Mouse (Mus musculus) intestine, embryonic 15.5 days (tissue): ENCODE data around the gene Exosc10. TPM values are rescaled to one million over a fixed set of nuclear protein-coding genes. Genes with fewer than 3 reads are reported as not detected.

Experiments
- ATAC-seq: fragments of 200-750 bp; cut with Nextera tagmentation; 2 replicates; pipeline ENCODE4 v1.8.0; 2017; ENCODE audit warnings: moderate TSS enrichment, moderate library complexity
- H3K27ac ChIP-seq: fragments of 300-500 bp; sonication (generic); 2 replicates; pipeline ENCODE4 v1.5.1; 2015; ENCODE audit warnings: mild to moderate bottlenecking, inconsistent platforms
- H3K27me3 ChIP-seq: fragments of 300-500 bp; sonication (generic); replicated peaks from 2 replicates; pipeline ENCODE4 v1.6.1; 2015; ENCODE audit warnings: inconsistent platforms
- H3K36me3 ChIP-seq: fragments of 300-500 bp; sonication (generic); 2 replicates; pipeline ENCODE4 v1.6.1; 2015; ENCODE audit warnings: inconsistent platforms
- H3K4me1 ChIP-seq: fragments of 300-500 bp; sonication (generic); replicated peaks from 2 replicates; pipeline ENCODE4 v1.6.1; 2015; ENCODE audit warnings: inconsistent platforms
- H3K4me2 ChIP-seq: fragments of 300-500 bp; sonication (generic); replicated peaks from 2 replicates; pipeline ENCODE4 v1.6.1; 2015; ENCODE audit warnings: mild to moderate bottlenecking, inconsistent platforms
- H3K4me3 ChIP-seq: fragments of 300-500 bp; sonication (generic); replicated peaks from 2 replicates; pipeline ENCODE4 v1.5.1; 2015; ENCODE audit warnings: inconsistent platforms
- H3K9ac ChIP-seq: fragments of 300-500 bp; sonication (generic); 2 replicates; pipeline ENCODE4 v1.6.1; 2015; ENCODE audit warnings: inconsistent platforms
- H3K9me3 ChIP-seq: fragments of 300-500 bp; sonication (generic); 2 replicates; pipeline ENCODE4 v1.6.1; 2016; ENCODE audit warnings: inconsistent platforms
- WGBS: fragments of 180-500 bp; shearing (Covaris S2); methylation state at CpG from one replicate; pipeline ENCODE4 v1.1.7; 2015; 5-methylcytosine and 5-hydroxymethylcytosine counted together
- polyA plus RNA-seq: library from polyadenylated mRNA; unstranded; fragments of >200 nt; fragmentation: Nextera tagmentation; extraction: Ambion mirVana; gene quantifications from 2 replicates; pipeline ENCODE4 v1.2.1, GENCODE M21; 2015

Gene Exosc10
- polyA plus RNA-seq, 1 experiment from 2014 or later = 73.4 TPM

- H3K9me3 ChIP-seq = no peaks in the 10 kb centered on the region
- no peak overlapping the region for H3K4me2 ChIP-seq
- 82% methylated on average over 1 of the region's 1 CpGs for WGBS
- H3K27me3 ChIP-seq = no peaks in the 10 kb centered on the region
- no peak overlapping the region for H3K27ac ChIP-seq
- H3K4me3 ChIP-seq = no peak overlapping the region
- H3K4me1 ChIP-seq = peaks cover 8% of the 10 kb centered on the region
- H3K9ac ChIP-seq = no peak overlapping the region
- H3K36me3 ChIP-seq = peaks cover 47% of the 10 kb centered on the region
- no peak for ATAC-seq
These were observed 62.5 kb downstream of the Exosc10 start for GRCm38 (mm10) chr4:148620718-148621117.

- no peaks in the 10 kb centered on the region for H3K9me3 ChIP-seq
- WGBS = 82% methylated on average over 4 of the region's 4 CpGs
- no peak overlapping the region for H3K27ac ChIP-seq
- no peak overlapping the region for H3K4me2 ChIP-seq
- H3K36me3 ChIP-seq = peaks cover 45% of the 10 kb centered on the region
- H3K4me3 ChIP-seq = no peak overlapping the region
- H3K4me1 ChIP-seq = peaks cover 8% of the 10 kb centered on the region
- no peaks in the 10 kb centered on the region for H3K27me3 ChIP-seq
- H3K9ac ChIP-seq = no peak overlapping the region
- ATAC-seq = no peak
These were observed 64.3 kb downstream of the Exosc10 start for GRCm38 (mm10) chr4:148622485-148622884.

GRCm38 (mm10) chr4:148623609-148624008 lies 65.4 kb downstream of the Exosc10 start:
- H3K4me2 ChIP-seq = peak overlapping the region; percentile 5; the same call in 1 of the 2 replicates
- no peak overlapping the region for H3K9ac ChIP-seq
- no peaks in the 10 kb centered on the region for H3K9me3 ChIP-seq
- H3K36me3 ChIP-seq = peaks cover 39% of the 10 kb centered on the region
- no peak overlapping the region for H3K4me3 ChIP-seq
- H3K27me3 ChIP-seq = no peaks in the 10 kb centered on the region
- no peak overlapping the region for H3K27ac ChIP-seq
- WGBS = 82% methylated on average over 4 of the region's 4 CpGs
- no peak for ATAC-seq
- H3K4me1 ChIP-seq = peaks cover 8% of the 10 kb centered on the region

GRCm38 (mm10) chr4:148625010-148625409 lies 66.8 kb downstream of the Exosc10 start:
- Histone ChIP-seq H3K9me3 (no peaks in the 10 kb centered on the region), H3K9ac (no peak overlapping the region; the same call in 1 of the 2 replicates), H3K27ac (no peak overlapping the region), H3K4me1 (peaks cover 8% of the 10 kb centered on the region), H3K4me2 (peak overlapping the region; percentile 59), H3K36me3 (peaks cover 25% of the 10 kb centered on the region), H3K27me3 (no peaks in the 10 kb centered on the region), H3K4me3 (no peak overlapping the region)
- whole genome bisulfite sequencing = 80% methylated on average over 10 of the region's 10 CpGs
- ATAC-seq = no peak

DNA sequence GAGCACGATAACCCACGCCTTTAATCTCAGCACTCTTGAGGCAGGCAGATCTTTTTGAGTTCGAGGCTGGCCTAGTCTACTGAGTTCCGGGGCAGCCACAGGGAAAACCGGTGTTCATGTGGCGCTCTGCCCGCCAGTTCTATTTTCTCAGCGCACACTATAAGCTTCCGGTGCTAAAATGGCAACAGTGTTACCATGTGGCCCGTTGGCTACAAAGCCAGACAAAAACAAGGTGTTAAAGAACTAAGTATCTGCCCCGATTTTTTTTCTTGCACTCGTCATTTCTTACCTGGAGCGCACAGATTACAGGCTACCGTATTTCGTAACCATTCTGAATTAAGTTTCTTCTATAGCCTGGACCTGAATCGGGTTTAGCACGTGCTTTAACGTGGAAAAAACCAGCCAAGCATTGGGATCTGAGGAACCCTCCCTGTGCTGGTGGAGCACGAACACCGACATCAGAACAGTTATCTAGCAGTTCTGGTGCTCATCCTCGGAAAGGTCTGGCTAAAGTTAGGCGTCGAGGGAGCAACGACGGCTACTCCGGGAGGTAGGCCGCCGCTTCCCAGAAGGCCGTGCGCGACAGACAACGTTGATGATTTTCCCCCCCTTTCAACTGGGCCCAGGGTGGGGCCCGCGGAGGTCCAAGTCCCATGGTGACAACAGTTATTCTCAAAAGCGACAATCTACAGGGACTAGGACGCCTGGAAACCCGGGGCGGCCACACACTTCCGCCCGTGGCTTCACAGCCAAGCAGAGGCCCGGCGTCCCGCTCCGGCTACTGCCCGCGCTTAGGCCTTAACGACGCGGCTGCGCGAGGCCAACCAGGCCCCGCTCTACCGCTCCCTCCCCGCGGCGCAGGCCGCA lies 67.8 kb downstream of the Exosc10 start:
- peaks cover 8% of the 10 kb centered on the region for H3K4me1 ChIP-seq
- no peaks in the 10 kb centered on the region for H3K9me3 ChIP-seq
- under 1% methylated on average over 57 of the region's 57 CpGs for WGBS
- peak overlapping the region; percentile 59 for H3K4me2 ChIP-seq
- H3K27ac ChIP-seq = peak overlapping the region; percentile 92
- peak; percentile 63 for ATAC-seq
- H3K27me3 ChIP-seq = no peaks in the 10 kb centered on the region
- peaks cover 20% of the 10 kb centered on the region for H3K36me3 ChIP-seq
- peak overlapping the region; percentile 91 for H3K4me3 ChIP-seq
- peak overlapping the region; percentile 99 for H3K9ac ChIP-seq

GRCm38 (mm10) chr4:148626623-148627185 lies 68.5 kb downstream of the Exosc10 start, which contains the start of gene Tardbp:
TSS of gene Tardbp (minus strand) at chr4:148627019.
- Histone ChIP-seq H3K9me3 (no peaks in the 10 kb centered on the region), H3K9ac (peak within 1 kb of the TSS; percentile 99), H3K36me3 (peaks cover 14% of the 10 kb centered on the region), H3K27ac (peak within 1 kb of the TSS; percentile 92), H3K4me2 (peak within 1 kb of the TSS; percentile 59), H3K27me3 (no peaks in the 10 kb centered on the region), H3K4me1 (peaks cover 8% of the 10 kb centered on the region), H3K4me3 (peak within 1 kb of the TSS; percentile 91)
- peak; percentile 96 for ATAC-seq
- WGBS = under 1% methylated on average over 51 of the region's 51 CpGs

GRCm38 (mm10) chr4:148627246-148627645 lies 69.0 kb downstream of the Exosc10 start:
- H3K36me3 ChIP-seq = peaks cover 10% of the 10 kb centered on the region
- H3K27ac ChIP-seq = no peak overlapping the region
- peak overlapping the region; percentile 59 for H3K4me2 ChIP-seq
- WGBS = 62% methylated on average over 3 of the region's 3 CpGs
- peak; percentile 6 for ATAC-seq
- H3K9ac ChIP-seq = no peak overlapping the region
- no peaks in the 10 kb centered on the region for H3K9me3 ChIP-seq
- H3K4me3 ChIP-seq = peak overlapping the region; percentile 91
- peaks cover 8% of the 10 kb centered on the region for H3K4me1 ChIP-seq
- H3K27me3 ChIP-seq = no peaks in the 10 kb centered on the region

Other genes starting within 250 kb of the Exosc10 start
- 22.0 and 22.7 TPM in 2 replicates for gene Ubiad1, start 113.7 kb upstream of the Exosc10 start, polyA plus RNA-seq
- gene Mtor, start 109.8 kb upstream of the Exosc10 start, polyA plus RNA-seq = 11.6 and 12.7 TPM in 2 replicates
- 0.92 and 2.0 TPM in 2 replicates for gene Angptl7, start 58.0 kb upstream of the Exosc10 start, polyA plus RNA-seq
- 207 and 224 TPM in 2 replicates for gene Srm, start 33.1 kb downstream of the Exosc10 start, polyA plus RNA-seq
- 0.33 and 0.95 TPM in 2 replicates for gene Masp2, start 44.1 kb downstream of the Exosc10 start, polyA plus RNA-seq
- gene Tardbp, start 68.6 kb downstream of the Exosc10 start, polyA plus RNA-seq = 272 and 318 TPM in 2 replicates
- not detected in 2 replicates for gene Gm572, start 84.9 kb downstream of the Exosc10 start, polyA plus RNA-seq
- gene Casz1, start 246.0 kb downstream of the Exosc10 start, polyA plus RNA-seq = 4.4 and 6.0 TPM in 2 replicates